Mouse (Mus musculus) Muller cell, postnatal 12 days (primary cell): Measurements from ENCODE around the gene Rab37.

Source experiments
- DNase-seq: peaks from one replicate; pipeline ENCODE4 v3.0.0-alpha.2; 2015; ENCODE audit errors: inconsistent ontology term

Gene Rab37

DNA sequence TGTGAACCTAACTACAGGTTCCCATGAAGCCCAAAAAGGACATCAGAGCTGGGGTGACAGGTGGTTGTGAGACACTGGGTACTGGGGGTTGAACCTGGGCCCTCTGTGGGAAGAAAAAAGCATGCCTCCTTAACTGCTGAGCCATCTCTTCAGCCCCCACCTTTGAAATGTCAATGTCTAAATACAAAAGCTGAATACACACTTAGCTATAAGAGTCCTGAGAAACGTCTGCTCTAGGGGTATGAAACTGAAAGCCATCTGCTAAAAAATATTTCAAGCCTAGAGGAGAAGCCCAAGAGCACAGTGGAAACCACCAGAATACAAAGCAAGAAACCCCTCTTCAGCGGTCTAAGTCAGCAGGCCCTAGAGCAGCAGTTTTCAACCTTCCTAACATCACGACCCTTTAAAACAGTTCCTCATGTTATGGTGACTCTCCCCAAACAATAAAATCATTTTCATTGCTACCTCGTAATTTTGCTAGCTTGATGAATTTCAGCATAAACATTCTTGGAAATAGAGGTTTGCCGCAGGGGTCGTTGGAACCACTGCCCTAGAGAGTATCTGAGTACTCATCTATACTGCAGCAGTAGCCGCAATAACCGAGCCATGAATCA lies 40.6 kb downstream of the Rab37 start:
- no peak for DNase-seq

DNA sequence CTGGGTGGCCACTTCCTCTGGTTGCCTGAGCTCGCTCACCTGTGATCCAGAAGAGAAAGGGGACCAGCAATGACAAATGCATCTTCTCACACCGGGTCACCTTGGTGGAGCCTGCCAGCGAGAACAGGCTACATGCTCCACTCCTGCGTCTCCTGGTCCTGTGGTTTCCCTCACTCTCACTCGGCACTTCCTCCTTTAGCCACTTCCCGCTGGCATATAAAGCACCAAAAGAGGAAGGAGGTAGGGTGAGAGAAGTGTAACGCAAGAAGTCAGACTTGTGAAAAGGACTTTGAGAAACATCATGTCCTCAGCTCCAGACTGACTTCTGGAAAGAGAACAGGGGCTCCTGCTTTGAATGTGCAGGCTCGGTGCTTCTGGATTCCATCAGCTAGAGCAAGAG lies 42.6 kb downstream of the Rab37 start, which contains the start of gene Cd300lf:
Gene Cd300lf (minus strand): TSS at position 193 of the 400 bp plus-strand sequence.
- no peak for DNase-seq

DNA sequence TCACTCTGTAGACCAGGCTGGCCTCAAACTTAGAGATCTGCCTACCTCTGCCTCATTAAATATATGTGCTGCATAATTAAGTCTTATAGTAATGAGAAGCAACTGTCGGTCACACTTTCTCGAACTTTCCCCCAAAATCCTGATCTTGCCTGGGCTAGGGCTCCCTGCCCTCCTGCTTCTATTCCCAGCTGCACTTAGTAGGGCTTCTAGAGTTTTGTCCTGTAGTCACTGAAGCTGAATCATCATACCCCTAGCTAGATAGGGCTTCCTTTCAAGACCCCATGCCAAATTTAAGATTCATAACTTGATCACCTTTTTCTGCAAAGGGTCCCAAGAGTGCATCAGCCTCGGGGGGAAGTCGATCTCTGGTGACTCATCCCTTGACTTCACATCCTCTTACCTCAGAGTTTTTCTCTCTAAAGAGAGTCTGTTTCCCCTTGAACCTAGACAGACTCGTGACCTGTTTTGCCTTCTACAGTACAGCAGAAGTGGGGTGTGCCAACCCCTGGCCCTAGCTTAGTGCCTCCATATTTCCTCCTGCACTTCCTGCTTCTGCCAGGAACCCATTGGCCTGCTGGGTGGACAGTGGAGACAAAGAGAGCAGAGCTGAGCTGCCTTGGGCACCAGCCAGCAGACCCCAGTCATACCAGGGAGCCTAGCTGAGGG lies 47.5 kb downstream of the Rab37 start:
- DNase-seq: no peak

DNA sequence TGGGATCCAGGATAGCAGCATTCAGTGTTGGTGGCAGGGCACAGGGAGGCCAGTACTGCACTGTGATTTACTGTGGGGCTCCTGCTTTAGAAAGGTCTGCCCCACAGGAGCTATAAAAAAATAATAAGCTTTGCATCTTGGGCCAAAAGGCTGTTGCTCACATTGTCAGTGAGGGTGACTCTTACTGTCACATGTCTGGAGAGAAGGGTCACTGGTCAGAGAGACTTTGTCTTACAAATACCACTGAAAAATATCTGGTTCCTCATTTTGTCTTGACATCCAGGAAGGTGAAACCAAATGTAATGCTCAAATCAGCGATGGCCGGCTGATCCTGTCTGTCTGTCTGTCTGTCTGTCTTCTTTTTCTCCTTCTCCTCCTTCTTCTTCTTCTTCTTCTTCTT lies 50.7 kb downstream of the Rab37 start:
- no peak for DNase-seq

DNA sequence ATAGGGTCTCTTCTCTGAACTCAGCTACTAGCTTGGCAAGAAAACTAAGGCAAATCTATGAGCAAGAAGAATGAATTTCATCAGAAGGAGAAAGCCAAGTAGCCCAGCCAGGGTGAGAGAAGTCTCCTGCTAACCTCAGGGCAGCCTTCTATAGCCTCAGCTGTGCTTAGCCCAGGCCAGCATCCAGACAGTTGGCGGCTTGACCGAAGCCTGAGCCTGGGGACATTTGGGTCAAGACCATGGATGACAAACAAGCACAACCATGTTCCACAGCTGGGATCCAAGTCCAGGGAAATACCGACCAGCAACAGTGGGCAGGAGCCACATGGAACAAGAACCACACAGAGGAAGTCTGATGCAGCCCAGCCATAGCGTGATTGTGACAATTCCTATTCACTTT lies 56.6 kb downstream of the Rab37 start:
- no peak for DNase-seq

DNA sequence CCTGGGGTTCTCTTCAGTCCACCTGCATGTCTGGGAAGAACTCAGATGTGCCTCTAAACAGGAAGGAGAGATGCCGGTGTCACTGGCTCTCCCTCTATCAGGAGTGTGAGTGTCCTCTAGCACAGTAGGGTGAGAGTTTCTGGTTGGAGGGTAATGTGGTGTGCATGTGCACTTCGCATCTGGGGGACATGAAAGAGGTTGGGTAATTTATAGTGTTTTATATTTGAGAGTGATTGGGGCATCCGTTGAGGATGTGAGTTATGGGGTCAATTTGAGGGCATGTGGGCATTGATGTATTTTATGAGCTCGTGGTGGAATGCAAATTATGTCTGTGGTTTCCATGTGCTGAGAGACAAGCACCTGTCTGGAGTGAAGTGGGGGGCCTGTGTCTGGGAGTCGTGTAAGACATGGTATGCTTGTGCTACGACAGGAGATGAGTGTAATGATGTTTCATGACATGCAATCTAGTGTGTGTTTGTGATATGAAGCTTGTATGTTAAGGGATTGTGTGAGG lies 59.6 kb downstream of the Rab37 start:
- no peak for DNase-seq

DNA sequence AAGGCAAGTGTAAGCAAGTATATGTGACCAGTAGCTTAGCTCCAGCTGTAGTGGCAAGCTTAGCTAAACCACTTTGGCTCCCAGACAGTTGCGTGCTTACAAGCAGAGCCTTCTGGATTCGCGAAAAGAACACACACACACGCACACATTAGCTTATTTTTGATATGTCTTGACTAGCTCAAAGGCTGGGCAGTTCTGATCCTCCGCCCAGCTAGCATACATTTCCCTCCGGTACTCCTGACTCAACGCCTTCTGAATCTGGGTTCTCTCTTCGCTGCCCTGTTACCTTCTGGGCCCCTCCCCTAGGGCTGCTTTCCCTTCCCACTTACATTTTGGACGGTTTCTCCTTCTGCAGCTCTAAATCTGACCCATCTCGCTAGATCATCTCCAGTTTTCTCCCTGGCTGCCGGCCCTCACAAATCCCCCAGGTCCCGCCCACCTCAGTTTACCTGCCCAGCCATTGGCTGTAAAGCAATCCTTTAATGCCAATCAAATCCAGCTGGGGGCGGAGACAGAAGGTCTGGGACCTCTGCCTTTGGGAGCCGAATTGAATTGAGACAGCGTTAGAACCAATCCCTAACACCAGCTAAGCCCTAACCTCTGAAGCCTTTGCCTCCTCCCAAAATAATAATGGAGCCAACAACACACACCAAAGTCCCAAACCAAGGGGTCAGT lies 60.7 kb downstream of the Rab37 start:
- peak; percentile 89 for DNase-seq

DNA sequence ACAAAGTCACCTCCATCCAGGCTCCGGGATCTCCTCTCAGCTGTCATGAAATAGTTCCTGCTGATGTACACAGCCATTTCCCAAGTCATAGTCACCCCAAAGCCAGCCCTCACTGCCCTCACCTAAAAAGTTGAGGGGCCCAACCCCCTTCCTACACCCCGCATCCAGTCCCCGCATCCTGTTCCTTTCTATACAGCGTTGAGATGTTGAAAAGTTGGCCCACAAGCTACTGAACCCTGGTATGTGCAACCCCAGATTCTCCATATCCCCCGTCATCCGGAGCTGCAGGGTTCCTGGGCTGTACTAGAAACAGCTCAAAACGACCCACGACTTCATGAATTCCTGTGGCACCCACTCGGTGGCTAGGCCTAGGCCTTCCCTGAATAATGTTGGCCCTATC lies 61.9 kb downstream of the Rab37 start:
- no peak for DNase-seq

DNA sequence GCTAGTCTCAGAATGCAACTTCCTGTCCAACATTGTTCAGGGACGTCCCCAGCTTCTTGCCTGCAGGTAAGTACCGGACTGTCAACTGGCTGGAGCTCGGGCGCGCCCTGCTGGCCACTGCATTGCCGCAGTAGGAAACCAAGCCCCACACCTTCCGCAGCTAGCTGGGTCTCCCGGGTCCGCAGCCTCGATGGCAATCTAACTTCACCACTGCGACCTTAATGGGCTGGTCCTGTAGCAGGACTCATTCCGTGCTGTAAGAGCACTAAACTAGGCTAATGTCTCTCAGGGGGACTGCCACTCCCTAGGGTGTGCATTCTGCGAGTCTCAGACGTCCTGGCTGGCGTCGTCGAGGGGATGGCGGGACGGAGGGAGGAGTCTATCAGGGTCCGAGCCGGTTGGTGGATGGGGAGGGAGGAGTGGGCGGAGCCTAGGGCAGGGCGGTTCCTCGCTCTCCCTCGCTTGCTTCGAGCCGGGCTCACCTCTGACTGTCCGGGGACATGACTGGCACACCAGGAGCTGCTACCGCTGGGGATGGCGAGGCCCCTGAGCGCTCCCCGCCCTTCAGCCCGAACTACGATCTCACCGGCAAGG lies 62.6 kb downstream of the Rab37 start:
- peak; percentile 67 for DNase-seq

DNA sequence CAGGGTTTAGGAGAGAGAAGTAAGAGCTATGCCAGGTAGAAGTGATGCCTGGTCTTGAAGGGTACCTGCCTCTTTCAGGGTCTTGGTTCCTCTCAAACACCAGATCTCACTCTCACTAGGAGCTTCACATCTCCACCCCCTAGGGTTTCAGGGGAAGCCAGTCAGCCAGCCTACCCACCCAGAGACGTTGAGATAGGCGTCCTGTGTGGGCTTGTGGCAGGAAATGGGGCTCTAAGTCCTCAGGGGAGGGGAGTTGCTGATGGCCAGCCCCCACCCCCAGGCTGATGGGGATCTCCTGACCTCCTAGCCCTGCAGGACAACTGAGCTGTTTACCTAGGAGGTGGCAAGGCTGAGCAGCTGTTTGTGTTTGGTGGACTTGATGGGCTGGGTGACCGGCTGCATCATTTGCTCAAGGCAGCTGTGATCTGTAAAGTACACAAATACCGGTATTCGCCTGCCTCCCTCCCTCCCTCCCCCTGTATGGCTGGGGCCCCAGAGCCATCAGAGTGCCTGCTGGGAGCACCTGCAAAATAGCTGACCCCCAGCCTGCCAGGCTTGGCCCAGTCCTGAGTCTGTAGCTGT lies 63.9 kb downstream of the Rab37 start:
- DNase-seq: no peak

DNA sequence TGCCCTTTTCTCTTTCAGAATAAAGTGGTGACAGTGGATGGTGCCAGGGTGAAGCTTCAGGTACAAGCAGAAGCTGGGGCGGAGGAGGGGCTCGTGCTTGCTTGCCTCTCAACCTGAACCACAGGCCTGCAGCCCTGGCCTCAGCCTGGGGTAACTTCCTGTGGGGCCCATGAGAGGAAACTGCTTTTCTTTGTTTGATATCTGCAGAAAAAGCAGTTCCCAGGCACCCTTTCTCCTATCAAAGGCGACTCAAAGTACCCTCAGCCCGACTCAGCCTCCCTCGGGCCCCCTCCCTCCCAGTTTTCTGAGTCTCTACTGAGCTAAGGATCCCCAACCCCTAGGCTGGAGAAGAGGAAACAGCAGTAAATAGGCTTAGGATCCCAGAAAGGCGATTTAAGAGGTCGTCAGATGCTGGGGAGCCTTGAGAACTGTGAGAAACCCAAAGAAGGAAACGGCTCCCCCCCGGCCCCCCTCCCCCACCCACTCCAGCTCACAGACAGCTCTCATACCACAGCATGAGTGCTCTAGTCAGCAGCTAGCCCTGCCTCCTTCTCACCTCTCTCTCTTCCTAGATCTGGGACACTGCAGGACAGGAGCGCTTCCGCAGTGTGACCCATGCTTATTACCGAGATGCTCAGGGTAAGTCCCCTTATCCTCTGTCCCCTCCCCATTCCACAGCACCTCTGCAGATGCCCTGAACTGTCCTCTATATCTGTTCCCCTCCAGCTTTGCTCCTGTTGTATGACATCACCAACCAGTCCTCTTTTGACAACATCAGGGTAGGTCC lies 66.9 kb downstream of the Rab37 start:
- DNase-seq: no peak

DNA sequence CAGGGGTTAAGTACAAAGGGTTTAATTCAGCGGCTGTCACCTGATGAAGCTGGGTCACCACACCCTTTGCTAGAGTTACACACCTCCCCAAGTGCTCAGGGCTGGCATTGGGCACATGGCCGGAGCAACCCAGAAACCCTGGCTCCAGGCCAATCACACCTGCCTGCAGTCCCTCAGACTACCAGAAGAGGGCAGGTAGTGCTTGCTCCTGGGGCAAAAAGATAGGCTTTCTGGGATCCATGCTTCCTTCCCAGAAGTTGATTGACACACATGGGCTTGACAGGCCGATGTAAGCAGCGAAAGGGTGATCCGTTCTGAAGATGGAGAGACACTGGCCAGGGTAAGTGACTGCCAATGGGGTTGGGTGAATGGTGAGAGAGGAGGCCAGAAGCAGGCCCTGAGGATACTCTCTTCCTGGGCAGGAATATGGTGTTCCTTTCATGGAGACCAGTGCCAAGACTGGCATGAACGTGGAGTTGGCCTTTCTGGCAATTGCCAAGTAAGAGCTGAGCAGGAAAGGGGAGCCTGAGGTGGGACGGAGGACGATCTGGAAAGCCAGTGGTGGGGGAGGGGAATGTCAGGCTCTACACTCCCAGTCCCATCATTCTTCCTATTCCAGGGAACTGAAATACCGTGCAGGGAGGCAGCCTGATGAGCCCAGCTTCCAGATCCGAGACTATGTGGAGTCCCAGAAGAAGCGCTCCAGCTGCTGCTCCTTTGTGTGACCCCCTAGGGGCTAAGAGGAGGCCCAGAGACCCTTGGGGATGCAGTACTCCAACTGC lies 69.0 kb downstream of the Rab37 start:
- peak; percentile 64 for DNase-seq

DNA sequence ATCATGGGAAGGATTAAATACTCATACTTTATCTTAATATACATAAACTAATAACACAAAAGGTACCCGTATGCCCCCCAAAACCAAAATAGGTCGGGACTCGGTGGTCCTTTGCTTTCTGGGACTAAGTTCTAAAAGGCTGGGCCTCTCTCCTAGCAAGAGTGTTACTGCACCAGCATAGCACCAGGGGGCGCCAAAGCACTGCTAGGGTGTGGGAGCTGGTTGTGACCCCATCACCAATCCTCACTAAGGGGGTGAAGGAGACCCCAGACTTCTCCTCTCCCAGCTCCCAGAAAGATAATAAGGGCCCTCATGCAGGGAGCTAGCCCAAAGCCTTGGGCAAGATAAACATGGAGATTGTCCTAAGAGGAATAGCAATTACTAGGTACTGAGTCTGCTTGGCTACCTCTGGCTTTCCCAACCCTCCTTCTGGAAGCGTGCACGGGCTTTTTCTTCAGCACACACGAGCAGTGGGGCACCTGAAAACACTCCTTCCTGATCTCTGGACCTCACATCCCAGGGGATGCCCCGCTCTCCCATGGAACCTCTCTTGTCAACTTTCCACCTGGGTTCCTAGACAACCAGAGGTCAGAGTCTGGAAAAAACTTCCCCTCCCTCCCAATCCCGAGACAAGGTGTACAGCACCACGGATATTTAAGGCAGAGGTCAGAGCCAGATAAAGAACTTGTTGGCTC lies 69.8 kb downstream of the Rab37 start:
- DNase-seq: peak; percentile 55

DNA sequence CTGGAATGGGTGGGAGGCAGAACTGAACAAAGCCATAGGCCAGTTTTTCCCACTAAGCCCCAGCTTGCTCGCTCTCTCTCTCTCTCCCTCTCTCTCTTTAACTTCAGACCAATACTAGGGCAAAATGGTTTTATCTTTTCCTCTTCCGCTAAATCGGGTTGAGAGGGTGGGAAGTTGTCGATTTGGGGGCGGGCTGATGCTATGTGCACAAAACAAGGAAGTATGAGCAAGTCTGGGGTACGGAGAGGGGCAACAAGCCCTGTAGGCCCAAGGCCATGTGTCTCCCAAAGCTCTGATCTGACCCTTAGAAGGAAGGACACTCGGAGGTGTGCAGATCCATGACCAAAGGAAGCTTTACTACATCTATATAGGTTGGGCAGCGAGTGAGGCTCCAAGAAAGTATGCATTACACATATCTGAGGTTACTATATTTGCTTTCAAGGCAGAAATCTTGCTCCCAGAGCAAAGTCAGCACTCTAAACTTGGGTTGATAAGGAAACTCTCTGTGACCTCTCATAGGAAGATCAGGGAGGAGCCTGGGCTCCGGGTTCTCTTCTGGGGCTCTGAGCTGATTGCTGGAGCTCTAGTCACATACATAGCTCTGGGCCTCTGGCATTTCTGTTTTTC lies 70.5 kb downstream of the Rab37 start:
- DNase-seq: no peak

DNA sequence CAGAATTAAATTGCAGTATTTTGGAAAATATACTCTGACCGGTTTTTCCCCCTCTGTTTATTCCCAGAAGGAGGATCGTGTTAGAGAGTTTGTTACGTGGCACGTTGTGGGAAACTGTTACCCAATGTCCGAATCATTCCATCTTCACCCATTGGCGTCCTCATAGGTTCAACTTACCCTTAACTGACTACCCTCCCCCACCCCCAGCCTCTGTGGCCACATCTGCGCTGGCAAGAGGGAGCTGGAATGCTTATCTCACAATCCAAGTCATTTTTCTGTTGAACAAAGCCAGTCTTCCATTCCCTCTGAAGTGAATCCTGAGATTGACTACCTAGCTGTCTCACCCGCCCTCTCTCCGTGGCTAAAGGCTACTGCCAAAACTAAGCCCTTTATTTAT lies 71.0 kb downstream of the Rab37 start:
- no peak for DNase-seq

DNA sequence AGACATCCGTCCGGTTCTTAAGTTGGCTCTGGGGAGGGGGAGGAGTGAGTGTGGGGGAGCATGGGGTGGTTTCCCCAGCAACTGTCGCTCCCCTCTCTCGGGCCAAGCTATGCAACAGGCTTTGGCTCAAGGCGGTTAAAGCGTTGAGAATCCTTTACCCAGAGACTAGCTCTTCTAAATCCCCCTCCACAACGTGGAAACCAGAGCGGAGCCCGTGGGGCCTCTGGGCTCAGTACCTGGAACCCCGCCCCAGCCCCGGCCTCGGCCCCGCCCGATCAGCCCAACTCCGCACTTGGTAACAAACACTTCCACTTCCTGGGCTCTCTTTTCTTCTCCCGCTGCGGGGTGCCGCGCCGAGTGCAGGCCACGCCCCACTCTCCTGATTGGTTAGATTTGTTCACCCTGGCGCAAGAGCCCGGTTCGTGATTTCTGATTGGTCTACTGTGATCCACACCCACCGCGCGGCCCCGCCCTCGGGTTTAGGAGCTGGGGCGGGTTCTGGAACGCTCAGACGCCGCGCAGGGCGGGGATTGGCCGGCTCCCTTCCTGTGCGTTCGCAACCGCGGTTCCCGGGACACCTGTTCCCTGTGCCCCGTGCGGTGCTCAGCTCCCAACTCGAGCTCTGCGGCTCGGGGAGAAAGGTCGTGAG lies 71.7 kb downstream of the Rab37 start, which contains the start of gene Slc9a3r1:
Gene Slc9a3r1 (plus strand): TSS at position 510 of the 649 bp plus-strand sequence.
- DNase-seq: peak; percentile 100

DNA sequence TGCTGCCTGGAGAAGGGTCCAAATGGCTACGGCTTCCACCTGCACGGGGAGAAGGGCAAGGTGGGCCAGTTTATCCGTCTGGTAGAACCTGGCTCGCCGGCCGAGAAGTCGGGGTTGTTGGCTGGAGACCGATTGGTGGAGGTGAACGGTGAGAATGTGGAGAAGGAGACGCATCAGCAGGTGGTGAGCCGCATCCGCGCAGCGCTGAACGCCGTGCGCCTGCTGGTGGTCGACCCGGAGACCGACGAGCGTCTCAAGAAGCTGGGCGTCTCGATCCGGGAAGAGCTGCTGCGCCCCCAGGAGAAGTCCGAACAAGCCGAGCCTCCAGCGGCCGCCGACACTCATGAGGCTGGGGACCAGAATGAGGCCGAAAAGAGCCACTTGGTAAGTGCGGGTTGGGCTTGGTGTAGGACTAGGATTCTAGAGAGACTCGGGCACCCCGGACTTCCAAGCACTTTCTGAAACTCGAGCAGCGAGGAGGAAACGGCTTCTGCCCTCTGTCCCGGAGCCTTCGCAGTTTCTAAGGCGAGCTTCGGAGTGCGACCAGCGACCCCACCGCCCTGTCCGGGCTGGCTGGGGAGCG lies 72.4 kb downstream of the Rab37 start:
- peak; percentile 55 for DNase-seq

DNA sequence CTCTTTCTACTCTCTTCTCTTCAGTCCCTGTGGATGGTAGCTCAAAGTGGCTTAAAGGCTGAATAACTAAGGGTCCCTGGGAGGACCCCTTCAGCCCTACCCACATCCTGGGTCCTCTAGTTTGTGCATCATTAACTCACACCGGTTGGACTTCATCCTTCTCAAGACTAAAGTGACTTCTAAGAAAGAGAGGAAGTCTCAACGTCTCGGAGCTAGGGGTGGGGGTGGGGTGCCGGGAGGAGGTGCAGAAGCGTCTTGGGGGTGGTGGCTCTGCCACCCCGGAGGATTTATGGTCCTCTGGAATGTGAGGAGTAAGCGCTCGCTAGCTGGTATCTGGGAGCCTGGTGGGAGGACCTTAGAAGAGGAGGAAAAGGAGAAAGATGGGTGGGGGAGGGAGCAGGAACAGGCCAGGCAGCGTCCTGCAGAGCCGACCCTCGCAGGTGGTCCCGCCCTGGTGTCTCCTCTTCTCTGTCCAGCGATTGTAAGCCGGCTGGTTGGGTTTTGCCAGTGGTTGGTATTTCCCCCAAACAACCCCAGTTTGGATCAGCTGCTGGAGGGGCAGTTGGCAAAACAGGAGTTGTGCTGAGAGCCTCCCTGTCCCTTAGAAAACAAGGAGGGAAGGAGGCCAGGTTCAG lies 73.2 kb downstream of the Rab37 start:
- DNase-seq: no peak
